Mouse (Mus musculus) midbrain, embryonic 16.5 days (tissue): ENCODE data around the gene Mettl7b. TPM values are rescaled to one million over a fixed set of nuclear protein-coding genes. Genes with fewer than 3 reads are reported as not detected.
A peak's percentile ranks its signal among the peaks of the same experiment; 100 is the strongest.
"Not testable (repeated sequence)": the region's sequence is repeated elsewhere in the genome, so short reads cannot be mapped to it uniquely, and the experiment has no call there.

Source experiments
- ATAC-seq: fragments of 200-750 bp; cut with Nextera tagmentation; 2 replicates; pipeline ENCODE4 v1.8.0; 2017; ENCODE audit warnings: moderate TSS enrichment
- H3K27ac ChIP-seq: fragments of 300-500 bp; sonication (generic); 2 replicates; pipeline ENCODE4 v1.5.1; 2014; ENCODE audit warnings: mild to moderate bottlenecking, low read length, mixed read lengths
- H3K27me3 ChIP-seq: fragments of 300-500 bp; sonication (generic); 2 replicates; pipeline ENCODE4 v1.6.1; 2014; ENCODE audit warnings: low read depth, low read length, mixed read lengths; ENCODE audit not compliant: control insufficient read depth, insufficient read depth
- H3K36me3 ChIP-seq: fragments of 300-500 bp; sonication (generic); 2 replicates; pipeline ENCODE4 v1.6.1; 2014; ENCODE audit warnings: mild to moderate bottlenecking, low read length, moderate library complexity, mixed read lengths; ENCODE audit not compliant: control insufficient read depth, insufficient read depth
- H3K4me1 ChIP-seq: fragments of 300-500 bp; sonication (generic); 2 replicates; pipeline ENCODE4 v1.6.1; 2014; ENCODE audit warnings: mild to moderate bottlenecking, low read length, mixed read lengths; ENCODE audit not compliant: control insufficient read depth, insufficient read depth
- H3K4me2 ChIP-seq: fragments of 300-500 bp; sonication (generic); 2 replicates; pipeline ENCODE4 v1.6.1; 2014; ENCODE audit warnings: mild to moderate bottlenecking, low read length, mixed read lengths
- H3K4me3 ChIP-seq: fragments of 300-500 bp; sonication (generic); 2 replicates; pipeline ENCODE4 v1.5.1; 2014; ENCODE audit warnings: low read depth, mild to moderate bottlenecking, low read length, moderate library complexity, mixed read lengths
- H3K9ac ChIP-seq: fragments of 300-500 bp; sonication (generic); 2 replicates; pipeline ENCODE4 v1.6.1; 2014; ENCODE audit warnings: low read depth, low read length, mixed read lengths
- H3K9me3 ChIP-seq: fragments of 300-500 bp; sonication (generic); replicated peaks from 2 replicates; pipeline ENCODE4 v1.6.1; 2014; ENCODE audit warnings: mild to moderate bottlenecking, low read length, mixed read lengths; ENCODE audit not compliant: control insufficient read depth, poor library complexity, severe bottlenecking
- WGBS: fragments of 180-500 bp; shearing (Covaris S2); extraction: QIAGEN DNeasy Blood & Tissue Kit; methylation state at CpG from one replicate; pipeline ENCODE4 v1.1.7; 2014; 5-methylcytosine and 5-hydroxymethylcytosine counted together
- polyA plus RNA-seq: library from polyadenylated mRNA; unstranded; fragments of >200 nt; fragmentation: Nextera tagmentation; extraction: Ambion mirVana; gene quantifications from 2 replicates; pipeline ENCODE4 v1.2.1, GENCODE M21; 2015

Mettl7b gene
- polyA plus RNA-seq = not detected in 2 replicates

DNA sequence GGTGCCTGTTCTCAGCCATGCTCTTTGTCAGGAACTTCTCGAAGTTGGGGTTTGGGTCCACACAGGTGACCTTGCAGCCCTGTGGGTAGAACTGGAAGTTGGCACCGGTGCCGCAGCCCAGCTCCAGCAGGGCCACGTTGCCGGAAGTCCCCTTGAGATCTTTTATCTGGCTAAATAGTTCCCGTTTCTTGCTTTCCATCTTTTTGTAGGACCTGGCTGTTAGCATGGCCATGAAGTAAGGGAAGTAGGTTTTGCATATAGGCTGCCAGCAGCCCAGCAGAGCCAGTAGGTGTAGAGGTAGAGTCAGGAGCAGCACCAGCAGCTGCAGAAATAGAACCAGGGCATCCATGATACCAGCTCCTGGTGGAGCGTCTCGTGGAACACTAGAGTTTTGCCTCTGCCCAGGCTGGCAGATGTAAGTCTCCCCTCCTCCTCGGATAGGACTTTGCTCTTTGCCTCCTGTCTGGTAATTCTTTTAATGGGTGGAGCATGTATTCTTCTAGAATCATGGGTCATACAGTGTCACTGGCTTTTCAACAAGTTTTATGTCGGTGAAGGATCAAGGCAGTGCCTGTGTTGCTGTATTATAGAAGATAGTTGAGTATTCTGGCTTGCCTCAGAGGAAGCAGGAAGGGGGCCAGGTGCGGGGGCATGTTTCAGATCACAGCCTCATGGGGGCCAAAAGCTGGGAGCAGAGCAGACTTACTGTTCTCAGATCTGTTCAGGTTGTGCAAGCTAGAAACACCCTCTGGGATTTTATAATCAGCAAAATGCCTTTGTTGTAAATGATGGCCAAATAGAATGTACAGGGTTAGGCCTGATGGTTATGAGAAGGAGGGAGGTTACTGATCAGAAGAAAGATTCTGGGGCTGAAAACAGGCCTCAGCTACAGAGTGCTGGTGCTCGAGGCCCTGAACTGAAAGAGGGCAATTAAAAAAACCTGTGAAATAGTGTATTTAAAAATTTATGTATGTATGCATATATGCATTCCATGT lies at the start of gene Mettl7b:
Mettl7b (minus strand) TSS at position 399 of the 995 bp plus-strand sequence.
- Histone ChIP-seq H3K9me3 (no peaks in the 10 kb centered on the region), H3K36me3 (no peaks in the 10 kb centered on the region), H3K27me3 (no peaks in the 10 kb centered on the region), H3K9ac (no peak within 1 kb of the TSS), H3K4me1 (no peaks in the 10 kb centered on the region), H3K4me3 (no peak within 1 kb of the TSS), H3K27ac (no peak within 1 kb of the TSS), H3K4me2 (no peak within 1 kb of the TSS)
- 84% methylated on average over 12 of the region's 12 CpGs for WGBS
- no peak for ATAC-seq

DNA sequence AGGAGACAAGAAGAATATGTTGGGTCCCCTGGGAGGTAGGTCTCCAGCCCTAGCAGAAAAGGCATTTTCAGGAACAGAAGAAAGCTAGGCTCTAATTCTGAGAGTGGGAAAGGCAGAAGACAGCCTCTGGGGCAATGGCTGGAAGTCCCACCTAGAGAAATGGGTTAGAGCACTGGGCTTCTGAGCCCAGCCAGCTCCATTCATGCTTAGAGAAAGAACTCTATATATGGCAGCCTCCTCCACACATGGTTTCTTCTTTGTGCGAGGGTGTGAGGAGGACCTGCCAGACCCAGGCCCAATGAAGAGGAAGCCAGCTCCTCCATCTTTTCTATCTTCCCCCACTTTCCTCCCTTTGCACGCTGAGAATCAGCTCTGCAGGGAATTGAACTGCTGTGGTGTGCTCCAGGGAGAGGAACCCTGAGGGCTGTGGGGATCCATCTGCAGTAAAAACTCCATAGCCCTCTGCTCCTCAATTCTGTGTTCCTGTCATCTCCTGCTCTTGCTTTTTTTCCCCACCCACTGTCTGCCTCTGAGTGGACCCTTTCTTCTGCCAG lies 49.6 kb upstream of the Mettl7b start, which contains the start of gene Olfr763:
Olfr763 (plus strand) TSS at position 504 of the 554 bp plus-strand sequence.
- Histone ChIP-seq H3K9me3 (no peaks in the 10 kb centered on the region), H3K4me3 (no peak within 1 kb of the TSS), H3K27me3 (no peaks in the 10 kb centered on the region), H3K36me3 (no peaks in the 10 kb centered on the region), H3K4me1 (no peaks in the 10 kb centered on the region), H3K27ac (no peak within 1 kb of the TSS), H3K9ac (no peak within 1 kb of the TSS), H3K4me2 (no peak within 1 kb of the TSS)
- 78% methylated on average over 2 of the region's 2 CpGs for WGBS
- no peak for ATAC-seq

DNA sequence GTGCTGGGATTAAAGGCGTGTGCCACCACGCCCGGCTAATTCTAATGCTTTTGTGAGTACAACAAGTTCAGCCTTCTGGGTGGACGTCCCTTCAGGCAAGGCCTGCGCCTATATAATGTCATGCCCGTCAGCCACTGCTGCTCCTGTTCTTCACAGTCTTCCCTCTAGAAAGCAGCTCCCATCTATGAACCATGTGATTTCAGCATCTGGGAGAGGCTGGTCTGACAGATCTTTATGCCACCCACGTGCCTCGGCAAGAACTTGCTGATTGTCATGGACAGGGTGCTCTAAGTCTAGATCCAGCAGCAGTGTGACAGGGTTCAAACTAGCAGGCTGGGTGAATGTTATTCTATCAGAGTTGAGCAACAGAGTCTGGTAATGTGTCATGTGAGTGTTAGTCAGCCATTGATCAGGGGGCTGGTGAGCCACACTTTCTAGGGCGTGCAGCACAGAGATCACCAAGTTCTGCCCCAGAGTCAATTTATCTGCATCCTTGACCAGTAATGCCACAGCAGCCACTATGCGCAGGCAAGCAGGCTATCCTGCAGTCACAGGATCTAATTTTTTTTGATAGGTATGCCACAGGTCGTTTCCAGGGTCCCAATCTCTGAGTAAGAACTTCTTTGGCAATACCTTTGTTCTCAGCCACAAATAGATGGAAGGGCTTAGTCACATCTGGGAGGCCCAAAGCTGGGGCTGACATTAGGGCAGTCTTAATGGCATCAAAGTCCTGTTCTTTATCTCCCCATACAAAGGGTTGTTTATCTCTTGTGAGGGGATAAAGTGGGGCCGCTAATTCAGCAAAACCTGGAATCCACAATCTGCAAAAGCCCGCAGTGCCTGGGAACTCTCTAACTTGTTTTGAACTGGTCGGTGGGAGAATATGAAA lies 43.5 kb upstream of the Mettl7b start:
- Histone ChIP-seq H3K4me2 (no peak overlapping the region), H3K27me3 (no peaks in the 10 kb centered on the region), H3K4me1 (no peaks in the 10 kb centered on the region), H3K4me3 (no peak overlapping the region), H3K36me3 (no peaks in the 10 kb centered on the region), H3K27ac (no peak overlapping the region), H3K9me3 (no peaks in the 10 kb centered on the region), H3K9ac (no peak overlapping the region)
- ATAC-seq = no peak
- 69% methylated on average over 14 of the region's 14 CpGs for WGBS

DNA sequence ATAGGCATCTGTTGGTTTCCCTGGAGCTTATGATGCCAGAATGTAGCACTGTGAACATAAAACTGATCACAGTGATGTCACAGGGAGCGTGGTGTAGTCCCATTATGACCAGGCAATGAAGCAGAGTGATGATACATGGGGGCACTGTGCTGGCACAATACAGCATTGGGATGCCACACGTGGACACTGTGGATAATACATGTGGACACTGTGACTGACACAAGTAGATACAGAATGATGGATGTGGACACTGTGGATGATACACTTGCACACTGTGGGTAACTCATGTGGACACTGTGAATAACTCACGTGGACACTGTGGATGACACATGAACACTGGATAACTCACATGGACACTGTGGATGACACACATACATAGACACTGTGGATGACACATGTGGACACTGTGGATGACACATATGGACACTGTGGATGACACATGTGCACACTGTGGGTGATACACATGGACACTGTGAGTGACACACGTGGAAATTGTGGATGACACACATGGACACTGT lies 35.8 kb upstream of the Mettl7b start:
- 80% methylated on average over 4 of the region's 4 CpGs for WGBS
- Histone ChIP-seq H3K27ac (no peak overlapping the region), H3K9ac (no peak overlapping the region), H3K36me3 (no peaks in the 10 kb centered on the region), H3K4me3 (no peak overlapping the region), H3K9me3 (no peaks in the 10 kb centered on the region), H3K4me2 (no peak overlapping the region), H3K27me3 (no peaks in the 10 kb centered on the region), H3K4me1 (no peaks in the 10 kb centered on the region)
- ATAC-seq = 0 out of 2 replicates have a peak, but pooled peaks have one; percentile 32

DNA sequence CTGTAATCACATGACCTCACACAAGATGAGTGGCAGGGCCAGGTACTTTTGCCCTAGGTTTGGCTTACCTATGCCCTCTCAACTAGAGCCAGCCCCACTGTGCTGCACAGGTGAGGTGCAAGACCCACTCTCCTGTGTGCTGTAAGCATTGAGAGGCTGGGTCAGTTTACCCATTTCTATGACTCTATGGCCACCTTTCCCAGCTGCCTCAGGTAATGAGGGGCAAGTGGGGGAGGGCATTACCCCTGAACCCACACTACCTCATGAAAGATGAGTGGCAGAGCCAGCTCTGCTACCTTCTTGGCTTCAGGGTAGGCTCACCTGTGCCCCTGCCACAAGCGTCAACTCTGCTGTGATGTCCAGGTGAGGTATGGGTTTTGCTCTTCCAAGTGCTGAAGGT lies 35.0 kb upstream of the Mettl7b start:
- Histone ChIP-seq H3K27me3 (no peaks in the 10 kb centered on the region), H3K4me2 (no peak overlapping the region), H3K27ac (no peak overlapping the region), H3K4me3 (no peak overlapping the region), H3K4me1 (no peaks in the 10 kb centered on the region), H3K36me3 (no peaks in the 10 kb centered on the region), H3K9me3 (no peaks in the 10 kb centered on the region), H3K9ac (no peak overlapping the region)
- no peak for ATAC-seq
- WGBS = 100% methylated on average over 1 of the region's 1 CpGs

DNA sequence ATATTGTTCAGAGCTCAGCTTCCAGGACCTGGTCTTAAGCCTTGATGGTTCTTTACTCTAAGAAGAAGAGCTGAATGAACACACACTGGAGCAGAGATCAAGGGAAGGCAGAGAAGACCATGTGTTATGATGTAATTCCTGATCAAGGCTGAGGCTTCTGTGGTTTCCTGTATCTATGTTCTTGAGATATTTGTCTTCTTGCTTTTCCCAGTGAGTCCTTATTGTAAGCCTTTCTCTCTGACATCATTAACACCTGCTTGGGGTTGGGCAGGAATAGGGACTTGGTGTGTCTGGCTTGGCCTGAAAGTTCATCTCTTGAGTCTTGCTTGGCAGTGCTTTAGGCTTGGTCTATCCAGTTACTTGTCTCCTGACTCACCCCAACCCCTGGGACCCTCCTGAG lies 30.2 kb upstream of the Mettl7b start:
- no peak overlapping the region for H3K4me2 ChIP-seq
- no peak overlapping the region for H3K9ac ChIP-seq
- H3K9me3 ChIP-seq = no peaks in the 10 kb centered on the region
- no peaks in the 10 kb centered on the region for H3K36me3 ChIP-seq
- no peaks in the 10 kb centered on the region for H3K27me3 ChIP-seq
- H3K27ac ChIP-seq = no peak overlapping the region
- no peak overlapping the region for H3K4me3 ChIP-seq
- H3K4me1 ChIP-seq = no peaks in the 10 kb centered on the region
- no peak for ATAC-seq

DNA sequence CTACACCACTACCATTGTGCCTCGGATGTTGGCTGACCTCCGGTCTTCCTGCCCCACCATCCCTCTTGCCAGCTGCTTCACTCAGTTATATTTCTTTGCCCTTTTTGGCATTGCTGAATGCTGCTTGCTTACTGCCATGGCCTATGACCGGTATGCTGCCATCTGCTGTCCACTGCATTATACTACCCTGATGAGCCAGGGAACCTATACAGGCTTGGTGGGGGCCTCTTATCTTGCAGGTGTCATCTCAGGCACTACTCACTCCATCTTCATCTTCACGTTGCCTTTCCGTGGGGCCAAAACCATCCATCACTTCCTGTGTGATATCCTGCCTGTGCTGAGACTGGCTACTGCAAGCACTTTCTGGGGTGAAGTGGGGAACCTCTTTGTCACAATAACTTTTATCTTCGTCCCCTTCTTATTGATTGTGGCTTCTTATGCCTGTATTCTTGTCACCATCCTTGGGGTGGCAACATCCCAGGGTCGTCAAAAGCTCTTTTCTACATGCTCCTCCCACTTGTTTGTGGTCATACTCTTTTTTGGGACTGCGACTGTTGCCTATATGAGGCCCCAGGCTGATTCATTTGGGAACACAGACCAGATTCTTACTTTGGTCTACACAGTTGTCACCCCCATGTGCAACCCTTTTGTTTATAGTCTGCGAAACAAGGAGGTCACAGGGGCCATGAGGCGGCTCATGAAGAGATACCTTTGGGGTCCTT lies 29.5 kb upstream of the Mettl7b start:
- H3K4me3 ChIP-seq, H3K36me3 ChIP-seq, H3K9ac ChIP-seq, ATAC-seq, H3K4me1 ChIP-seq, H3K27ac ChIP-seq, H3K9me3 ChIP-seq, H3K27me3 ChIP-seq, H3K4me2 ChIP-seq: not testable (repeated sequence)
- 65% methylated on average over 7 of the region's 10 CpGs for WGBS

DNA sequence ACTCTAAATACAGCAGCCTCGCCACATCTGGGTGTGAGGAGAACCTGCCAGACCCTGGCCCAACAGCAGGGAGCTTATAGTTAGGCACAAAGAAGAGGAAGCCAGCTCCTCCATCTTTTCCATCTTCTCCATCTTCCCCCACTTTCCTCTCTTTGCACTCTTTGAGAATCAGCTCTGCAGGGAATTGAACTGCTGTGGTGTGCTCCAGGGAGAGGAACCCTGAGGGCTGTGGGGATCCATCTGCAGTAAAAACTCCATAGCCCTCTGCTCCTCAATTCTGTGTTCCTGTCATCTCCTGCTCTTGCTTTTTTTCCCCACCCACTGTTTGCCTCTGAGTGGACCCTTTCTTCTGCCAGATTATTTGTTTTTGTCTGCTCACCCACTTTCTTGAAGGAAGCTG lies 28.3 kb upstream of the Mettl7b start, which contains the start of gene Olfr9:
Olfr9 (plus strand) TSS at position 301 of the 400 bp plus-strand sequence.
- not testable (repeated sequence) for H3K4me3 ChIP-seq, H3K27ac ChIP-seq, ATAC-seq, H3K4me1 ChIP-seq, H3K4me2 ChIP-seq, H3K27me3 ChIP-seq, H3K36me3 ChIP-seq, H3K9me3 ChIP-seq, H3K9ac ChIP-seq
- 67% methylated on average over 1 of the region's 1 CpGs for WGBS
